8 mouse cellular contexts compared by ENCODE assay signal in the genomic region with DNA sequence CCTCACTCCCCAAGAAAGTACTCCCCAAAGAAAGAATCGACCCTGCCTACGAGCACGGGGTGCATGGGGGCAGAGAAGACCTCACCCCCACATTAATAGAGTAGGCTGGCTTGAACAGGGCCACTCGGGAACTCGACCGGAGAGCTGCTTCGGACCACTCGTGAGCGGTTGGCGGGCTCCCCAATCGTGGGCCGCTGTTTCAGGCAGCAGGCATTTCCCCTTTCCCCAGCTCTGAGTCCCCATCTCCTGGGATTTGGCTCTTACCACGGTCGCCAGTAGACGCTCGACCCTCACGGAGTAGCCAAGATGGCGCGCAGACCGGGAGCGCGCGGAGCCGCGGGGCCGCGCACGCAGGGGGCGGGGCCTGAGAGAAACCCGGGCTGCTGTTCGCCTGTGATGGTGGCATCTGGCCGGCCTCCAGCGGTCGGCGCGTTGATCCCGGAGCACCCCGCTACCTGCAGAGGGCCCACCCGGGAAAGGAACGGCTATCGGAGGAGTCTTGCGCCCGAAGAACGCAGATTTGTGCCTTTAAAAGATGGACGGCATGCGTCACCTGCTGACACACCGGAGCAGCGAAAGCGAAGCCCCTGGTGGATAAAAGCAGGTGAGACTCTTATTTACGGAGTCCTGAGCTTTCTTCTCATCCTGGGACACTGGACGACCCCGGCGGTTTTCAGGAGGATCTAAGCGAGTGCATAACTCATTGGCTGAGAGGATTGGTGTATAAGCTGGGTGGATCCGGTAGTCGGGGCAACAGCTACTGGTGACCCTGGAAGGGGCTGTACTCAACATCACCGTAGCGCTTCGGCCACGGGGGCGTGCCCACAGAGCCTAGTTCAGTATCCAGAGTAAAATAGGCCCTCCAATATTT. TPM values are rescaled to one million over a fixed set of nuclear protein-coding genes. Genes with fewer than 3 reads are reported as not detected.
A peak's percentile ranks its signal among the peaks of the same experiment; 100 is the strongest.
DNase-seq lines count a peak whose midpoint lies in the region; ATAC-seq and TF ChIP-seq lines count a peak whose summit lies in the region.

A gene (minus strand): TSS at position 338 of the 871 bp plus-strand sequence.

- peak; percentile 80 for ATAC-seq in kidney, embryonic 15.5 days (replicated peaks; ENCODE audit: low FRiP score)
- ATAC-seq in liver, embryonic 11.5 days (replicated peaks; ENCODE audit: low FRiP score), result peak; percentile 79

- no peaks in the 10 kb centered on the region for H3K9me3 ChIP-seq in heart, embryonic 10.5 days
- H3K9me3 ChIP-seq in kidney, embryonic 15.5 days (replicated peaks), result no peaks in the 10 kb centered on the region
- no peaks in the 10 kb centered on the region for H3K9me3 ChIP-seq in liver, embryonic 11.5 days (ENCODE audit: control insufficient read depth, low read length)

- peak within 1 kb of the TSS; percentile 82 for H3K4me3 ChIP-seq in bone marrow macrophage, adult 2 months (ENCODE audit: insufficient read depth, low read length)
- peak within 1 kb of the TSS; percentile 83 for H3K4me3 ChIP-seq in embryonic fibroblast, embryonic 13.5 days (ENCODE audit: insufficient read depth, low read length)
- H3K4me3 ChIP-seq in heart, embryonic 10.5 days, result peak within 1 kb of the TSS; percentile 79
- peak within 1 kb of the TSS; percentile 73 for H3K4me3 ChIP-seq in kidney, embryonic 15.5 days (replicated peaks)
- peak within 1 kb of the TSS; percentile 58 for H3K4me3 ChIP-seq in liver, embryonic 11.5 days (ENCODE audit: low read depth, low read length)
- peak within 1 kb of the TSS; percentile 91 for H3K4me3 ChIP-seq in myocyte

- H3K27ac ChIP-seq in bone marrow macrophage, adult 2 months (ENCODE audit: insufficient read depth, low read depth, low read length), result peak within 1 kb of the TSS; percentile 35
- H3K27ac ChIP-seq in embryonic fibroblast, embryonic 13.5 days (ENCODE audit: insufficient read depth, low read length), result no peak within 1 kb of the TSS
- H3K27ac ChIP-seq in heart, embryonic 10.5 days, result peak within 1 kb of the TSS; percentile 95
- peak within 1 kb of the TSS; percentile 73 for H3K27ac ChIP-seq in kidney, embryonic 15.5 days
- H3K27ac ChIP-seq in liver, embryonic 11.5 days (ENCODE audit: low read depth, low read length), result no peak within 1 kb of the TSS; the same call in 1 of the 2 replicates

- peak within 1 kb of the TSS; percentile 91 for H3K4me2 ChIP-seq in kidney, embryonic 15.5 days
- peak within 1 kb of the TSS; percentile 72 for H3K4me2 ChIP-seq in liver, embryonic 11.5 days
- H3K4me2 ChIP-seq in myocyte (ENCODE audit: low read depth), result peak within 1 kb of the TSS; percentile 98

- peak within 1 kb of the TSS; percentile 14 for H3ac ChIP-seq in myocyte (ENCODE audit: control insufficient read depth, insufficient read length)

- TF ChIP-seq POLR2A in bone marrow macrophage, adult 2 months (IDR thresholded peaks at IDR 0.05; ENCODE audit: borderline replicate concordance, low read depth, low read length), result no peak
- TF ChIP-seq POLR2A in embryonic fibroblast, embryonic 13.5 days (IDR thresholded peaks at IDR 0.05; ENCODE audit: low read depth, low read length), result peak; percentile 91
- peak; percentile 84 for TF ChIP-seq POLR2A in myocyte (IDR thresholded peaks at IDR 0.05; ENCODE audit: insufficient read length, low read depth)

- no peak; the same call in 1 of the 2 replicates for TF ChIP-seq CTCF in bone marrow macrophage, adult 2 months (IDR thresholded peaks at IDR 0.05; ENCODE audit: low read depth, low read length)
- no peak for TF ChIP-seq CTCF in embryonic fibroblast, embryonic 13.5 days (IDR thresholded peaks at IDR 0.05; ENCODE audit: borderline replicate concordance, insufficient read depth, low read length)

- peak; percentile 87 to 92 for DNase-seq in B cell, adult 2 months
- DNase-seq in heart, embryonic 10.5 days (ENCODE audit: low spot score), result peak; percentile 94
- DNase-seq in liver, embryonic 11.5 days (ENCODE audit: low spot score), result peak; percentile 97
- peak; percentile 82 for DNase-seq in splenic B cell, adult 2 months (ENCODE audit: low read depth, low spot score)

- peaks cover 45% of the 10 kb centered on the region for H3K36me3 ChIP-seq in heart, embryonic 10.5 days
- peaks cover 47% of the 10 kb centered on the region for H3K36me3 ChIP-seq in kidney, embryonic 15.5 days
- H3K36me3 ChIP-seq in liver, embryonic 11.5 days (ENCODE audit: control insufficient read depth, insufficient read depth, low read length), result no peaks in the 10 kb centered on the region
- no peaks in the 10 kb centered on the region for H3K36me3 ChIP-seq in myocyte (ENCODE audit: control insufficient read depth, insufficient read depth)
- H3K36me3 ChIP-seq in splenic B cell, adult 2 months (ENCODE audit: control insufficient read depth, insufficient read depth, low read length, poor library complexity, severe bottlenecking), result peaks cover 3% of the 10 kb centered on the region; the same call in 1 of the 2 replicates

- peak within 1 kb of the TSS; percentile 90 for H3K9ac ChIP-seq in kidney, embryonic 15.5 days
- peak within 1 kb of the TSS; percentile 81 for H3K9ac ChIP-seq in liver, embryonic 11.5 days (ENCODE audit: low read depth, low read length)

- H3K4me1 ChIP-seq in bone marrow macrophage, adult 2 months (ENCODE audit: control insufficient read depth, insufficient read depth, low read length), result peaks cover 5% of the 10 kb centered on the region
- no peaks in the 10 kb centered on the region for H3K4me1 ChIP-seq in embryonic fibroblast, embryonic 13.5 days (ENCODE audit: control insufficient read depth, insufficient read depth, low read length)
- H3K4me1 ChIP-seq in heart, embryonic 10.5 days, result peaks cover 23% of the 10 kb centered on the region
- peaks cover 26% of the 10 kb centered on the region for H3K4me1 ChIP-seq in kidney, embryonic 15.5 days
- peaks cover 10% of the 10 kb centered on the region for H3K4me1 ChIP-seq in liver, embryonic 11.5 days (replicated peaks; ENCODE audit: control insufficient read depth, insufficient read depth, low read length)

- under 1% methylated on average over 61 of the region's 61 CpGs for WGBS in heart, embryonic 10.5 days
- under 1% methylated on average over 61 of the region's 61 CpGs for WGBS in kidney, embryonic 15.5 days
- WGBS in liver, embryonic 11.5 days, result under 1% methylated on average over 61 of the region's 61 CpGs

- no peaks in the 10 kb centered on the region for H3K27me3 ChIP-seq in heart, embryonic 10.5 days (ENCODE audit: insufficient read depth, poor library complexity, severe bottlenecking)
- no peaks in the 10 kb centered on the region for H3K27me3 ChIP-seq in kidney, embryonic 15.5 days
- no peaks in the 10 kb centered on the region for H3K27me3 ChIP-seq in liver, embryonic 11.5 days (replicated peaks; ENCODE audit: control insufficient read depth, insufficient read depth, low read length)
- no peaks in the 10 kb centered on the region for H3K27me3 ChIP-seq in myocyte (ENCODE audit: control insufficient read depth, insufficient read depth, insufficient read length)
- H3K27me3 ChIP-seq in splenic B cell, adult 2 months (ENCODE audit: control insufficient read depth, insufficient read depth, low read length, poor library complexity, severe bottlenecking), result no peaks in the 10 kb centered on the region

- H3K79me2 ChIP-seq in myocyte (ENCODE audit: control insufficient read depth, insufficient read depth), result peaks cover 8% of the 10 kb centered on the region

TF ChIP-seq in myocyte, 11 proteins besides CTCF, POLR2A, EP300 and RAD21:
- TF ChIP-seq TCF12 (IDR thresholded peaks at IDR 0.05; ENCODE audit: insufficient read depth, poor library complexity, severe bottlenecking) (no peak), POLR2AphosphoS2 (IDR thresholded peaks at IDR 0.05; ENCODE audit: insufficient read length, low read depth) (peak; percentile 82)
TF ChIP-seq in myocyte: peak in this region for 1.

RNA-seq across cellular contexts. Expression of the gene that starts here (rescaled TPM):
- polyA plus RNA-seq in bone marrow macrophage, adult 2 months (2012; ENCODE audit: insufficient read depth, insufficient read length, missing spikeins), result 19.1 and 20.0 TPM in 2 replicates
- polyA plus RNA-seq in embryonic fibroblast, embryonic 13.5 days (2011; ENCODE audit: insufficient read length, low read depth, missing spikeins), result 14.0 and 16.2 TPM in 2 replicates
- 54.5 and 71.3 TPM in 2 replicates for polyA plus RNA-seq in heart, embryonic 10.5 days (2016; fragmentation: Nextera tagmentation; extraction: Ambion mirVana)
- polyA plus RNA-seq in kidney, embryonic 15.5 days (2015; fragmentation: Nextera tagmentation; extraction: Ambion mirVana), result 76.2 and 83.6 TPM in 2 replicates
- 67.8 and 71.2 TPM in 2 replicates for polyA plus RNA-seq in liver, embryonic 11.5 days (2014; fragmentation: Nextera tagmentation; extraction: Ambion mirVana)
- 43.8 TPM for polyA plus RNA-seq in myocyte (2012; fragmentation: generic; extraction: Trizol)

Comparison
In these comparisons a context has a peak if more than half of its experiments do, and no peak if none do; other contexts are left out.
1. H3K27ac ChIP-seq: peak in bone marrow macrophage, adult 2 months (single experiment), heart, embryonic 10.5 days (single experiment) and kidney, embryonic 15.5 days (single experiment); none in embryonic fibroblast, embryonic 13.5 days (single experiment) and liver, embryonic 11.5 days (single experiment).
2. Peak in every context shown above with its lines, with median percentiles within 50 percentile points of each other: DNase-seq, H3K4me3 ChIP-seq and H3K4me2 ChIP-seq.